Mouse (Mus musculus): ENCODE results near the gene Garem2.

- TF ChIP-seq MAFK (IDR thresholded peaks at IDR 0.05; ENCODE audit: insufficient read depth, low read depth, low read length) (no peak), CHD2 (IDR thresholded peaks at IDR 0.05; ENCODE audit: low read depth, low read length) (no peak), ZNF384 (IDR thresholded peaks at IDR 0.05; ENCODE audit: low read depth, low read length) (no peak), ZC3H11A (IDR thresholded peaks at IDR 0.05; ENCODE audit: borderline replicate concordance, low read depth, low read length) (no peak)
These were observed 60.4 kb downstream of the Garem2 start for GRCm38 (mm10) chr5:30165234-30165946.
